Mouse (Mus musculus): Measurements from ENCODE around the gene Olfr550.

DNA sequence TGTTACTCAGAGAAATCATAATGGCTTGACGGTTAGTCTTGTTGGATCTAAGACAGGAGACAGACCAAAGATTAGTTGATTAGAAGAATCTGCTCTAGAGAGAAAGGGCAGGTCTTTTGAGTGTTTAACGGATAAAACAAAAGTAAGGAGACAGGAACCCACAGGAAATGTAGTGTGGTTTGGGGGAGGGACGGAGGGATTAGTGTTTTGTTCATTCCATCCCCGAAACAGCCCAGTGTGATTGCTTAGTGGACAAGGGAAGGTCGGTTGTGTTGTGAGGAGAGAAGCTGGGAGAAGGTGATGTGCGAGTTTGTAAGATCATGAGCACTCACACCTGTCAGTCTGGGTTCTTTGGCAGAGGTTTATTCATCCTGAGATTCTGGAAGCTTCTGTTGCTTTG lies 4.8 kb downstream of the Olfr550 start:
- no peak for TF ChIP-seq CTCF (IDR thresholded peaks at IDR 0.05; ENCODE audit: low read depth)
- TF ChIP-seq EP300 (IDR thresholded peaks at IDR 0.05; ENCODE audit: low read depth): no peak

Data from heart, postnatal 0 days (tissue).